Mouse (Mus musculus) heart, postnatal 0 days (tissue): Measurements from ENCODE around the gene Slc4a1.
A peak's percentile ranks its signal among the peaks of the same experiment; 100 is the strongest.

Experiments used
- CTCF ChIP-seq: IDR thresholded peaks from 2 replicates; pipeline ENCODE4 v1.5.1; 2016; ENCODE audit warnings: antibody characterized with exemption, control low read depth, low read depth
- EP300 ChIP-seq: IDR thresholded peaks from 2 replicates; pipeline ENCODE4 v1.6.1; 2016; ENCODE audit warnings: antibody characterized with exemption, low read depth

DNA sequence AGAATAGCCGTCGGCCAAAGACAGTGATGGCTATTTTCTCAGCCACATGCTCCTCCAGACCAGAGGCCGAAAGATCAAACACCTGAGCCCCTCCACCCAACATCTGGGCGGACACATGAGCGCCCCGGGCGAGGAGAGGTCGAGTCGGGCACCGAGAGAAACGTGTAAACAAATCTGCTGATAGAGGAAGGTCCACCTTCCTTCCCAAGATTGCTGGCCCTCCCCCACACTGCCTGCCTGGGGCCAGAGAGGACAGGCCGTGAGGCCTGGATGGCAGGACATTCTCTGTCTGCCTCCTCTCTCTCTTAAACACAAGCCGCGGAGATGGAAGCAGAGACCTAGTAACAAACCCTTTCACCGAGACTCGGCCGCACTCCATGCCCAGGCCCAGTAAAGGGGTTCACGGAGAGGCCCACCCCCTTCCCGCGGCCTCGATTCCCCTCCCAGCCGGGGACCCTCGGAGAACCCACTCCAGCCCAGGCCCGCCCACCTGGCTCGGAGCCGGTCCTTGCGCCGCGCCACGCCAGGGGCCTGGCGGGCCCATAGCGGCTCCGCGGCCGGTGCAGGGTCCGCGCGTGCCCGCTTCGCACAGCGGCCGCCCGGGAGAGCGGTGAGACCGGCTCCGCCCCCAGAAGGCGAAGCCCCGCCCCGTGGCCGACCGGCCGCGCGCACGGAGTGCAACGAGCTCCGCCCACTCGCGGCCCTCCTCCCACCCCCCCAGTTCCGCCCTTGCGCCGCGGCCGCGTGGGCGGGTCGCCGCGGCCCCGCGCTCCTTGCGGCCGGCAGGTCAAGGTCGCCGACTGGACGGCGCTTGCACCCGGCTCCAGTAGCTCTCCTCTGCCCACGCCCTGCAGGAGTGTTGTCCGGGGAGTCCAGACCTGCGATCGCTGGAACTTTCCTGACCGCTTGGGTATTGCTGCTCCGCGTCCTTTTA, 41.2 kb upstream of the Slc4a1 start:
- TF ChIP-seq CTCF: 0 out of 2 replicates have a peak, but pooled peaks have one; percentile 4
- TF ChIP-seq EP300: peak; percentile 37; the same call in 1 of the 2 replicates
